Mouse (Mus musculus): ENCODE data around the gene Ccpg1. TPM values are rescaled to one million over a fixed set of nuclear protein-coding genes. Genes with fewer than 3 reads are reported as not detected.

Ccpg1 gene
- total RNA-seq, 4 experiments from 2014 or later: 88.1 to 113 (median 97.9) TPM

DNA sequence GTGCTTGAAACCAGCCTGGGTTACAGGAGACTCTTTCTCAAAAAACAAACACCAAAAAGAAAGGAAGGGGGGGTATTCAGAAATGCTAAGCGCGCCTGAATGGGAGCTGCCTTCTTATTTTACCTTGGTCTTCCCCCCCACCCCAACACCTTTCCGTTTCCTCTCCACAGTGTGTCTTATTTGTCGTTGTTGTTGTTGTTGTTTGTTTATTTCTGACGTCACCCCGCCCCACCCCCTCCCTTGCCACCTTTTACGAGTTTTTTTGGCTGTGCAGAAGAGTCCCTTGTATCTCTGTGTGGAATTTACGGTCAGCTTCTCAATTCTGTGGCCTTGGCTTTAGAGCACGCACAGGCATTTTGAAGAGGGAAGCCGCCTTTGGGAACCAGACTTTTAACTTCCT, 60.5 kb downstream of the Ccpg1 start:
- DNase-seq (ENCODE audit: low spot score): no peak

DNA sequence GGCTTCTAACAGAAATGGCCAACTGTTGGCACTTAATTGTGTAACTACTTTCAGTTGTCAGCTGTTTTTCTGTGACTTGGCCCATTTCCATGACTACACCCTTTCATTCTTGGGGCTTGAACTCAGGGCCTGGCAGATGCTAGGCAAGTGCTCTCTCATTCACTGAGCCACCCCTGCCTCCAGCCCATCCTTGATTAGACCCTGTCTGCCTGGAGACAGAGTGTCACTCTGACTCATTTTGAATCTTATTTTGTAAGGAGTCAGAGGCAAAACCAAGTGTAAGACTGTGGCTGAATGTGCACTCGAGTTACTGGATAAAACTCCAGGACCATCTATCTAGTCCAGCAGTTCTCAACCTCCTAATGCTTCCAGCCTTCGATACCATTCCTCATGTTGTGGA, 62.7 kb downstream of the Ccpg1 start:
- DNase-seq (ENCODE audit: low spot score): no peak

DNA sequence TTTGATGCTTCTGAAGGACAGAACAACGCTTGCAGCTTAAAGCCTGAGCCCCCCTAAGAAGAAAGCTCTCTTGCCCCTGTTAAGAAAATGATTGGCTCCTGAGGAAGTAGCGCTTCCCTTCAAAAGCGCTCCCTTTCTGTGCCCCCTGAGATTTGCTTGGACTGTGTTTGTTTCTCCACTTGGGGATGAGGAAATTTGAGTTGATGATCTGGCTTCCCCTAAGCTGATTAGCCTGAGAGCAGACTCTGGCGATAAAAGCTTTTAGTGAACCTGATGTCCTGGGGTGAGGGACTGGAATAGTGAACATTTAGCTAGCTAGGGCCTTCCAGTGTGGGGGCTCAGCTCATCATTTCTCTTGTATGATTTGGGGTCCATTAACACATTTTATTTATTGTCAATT, 63.7 kb downstream of the Ccpg1 start:
- no peak for DNase-seq (ENCODE audit: low spot score)

DNA sequence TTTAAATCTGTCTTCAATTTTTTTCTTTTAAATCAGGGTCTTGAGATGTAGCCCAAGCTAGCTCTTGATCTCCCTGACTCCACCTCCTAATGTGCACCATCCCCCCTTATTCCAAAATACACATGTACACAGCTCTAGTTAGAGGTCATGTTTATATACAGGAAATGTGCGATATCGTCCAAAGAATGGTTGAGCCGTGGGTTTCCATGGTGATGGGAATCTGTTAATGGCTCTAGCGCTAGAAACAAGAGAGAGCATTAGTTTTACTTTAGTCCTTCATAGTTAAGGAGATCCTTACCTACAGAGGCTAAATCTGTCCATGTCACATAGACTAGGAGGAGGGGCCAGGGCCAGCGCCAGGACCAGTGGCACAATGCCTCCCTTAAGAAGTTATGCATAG, 64.6 kb downstream of the Ccpg1 start:
- DNase-seq (ENCODE audit: low spot score): no peak

DNA sequence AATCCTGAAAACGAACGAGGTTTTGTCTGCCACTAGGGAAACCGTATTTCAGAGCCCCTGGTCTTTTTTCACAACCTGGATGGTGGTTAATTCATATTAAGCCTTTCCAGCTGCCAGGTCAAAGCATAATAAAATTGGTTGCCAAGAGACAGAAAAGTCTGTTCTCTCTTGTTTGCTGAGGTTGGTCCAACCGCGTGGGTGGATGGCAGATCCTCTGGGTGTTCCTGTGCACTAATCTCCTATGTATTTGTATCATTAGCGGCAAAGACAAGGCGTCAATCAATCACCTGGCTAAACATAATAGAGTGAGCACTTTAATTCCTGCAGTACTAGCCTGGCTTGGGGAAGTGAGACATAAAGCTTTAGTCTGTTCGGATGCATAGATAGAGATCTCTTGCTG, 65.4 kb downstream of the Ccpg1 start:
- DNase-seq (ENCODE audit: low spot score): no peak

DNA sequence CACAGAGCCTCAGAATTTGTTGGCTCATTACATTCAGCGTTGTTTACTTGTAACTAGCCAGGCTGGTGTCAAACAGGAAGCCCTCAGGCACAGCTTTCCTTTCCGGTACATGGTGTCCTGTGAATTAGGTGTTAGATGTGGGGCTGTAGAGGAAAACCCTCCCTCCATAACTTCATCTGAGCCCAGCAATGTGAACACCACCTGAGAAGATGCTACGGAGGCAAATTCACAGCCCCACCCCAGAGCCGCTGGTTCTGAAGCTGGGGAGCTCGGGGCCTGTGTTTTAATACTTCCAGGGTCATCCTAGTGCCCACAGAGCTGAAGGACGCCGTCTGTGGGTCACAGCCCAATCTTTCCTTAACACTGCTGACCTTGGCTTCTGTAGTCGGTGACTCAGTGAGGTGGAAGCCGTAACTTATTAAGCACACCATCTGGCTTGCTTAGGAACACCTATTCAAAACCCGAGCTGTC, 70.2 kb downstream of the Ccpg1 start:
- DNase-seq (ENCODE audit: low spot score): peak; percentile 56

DNA sequence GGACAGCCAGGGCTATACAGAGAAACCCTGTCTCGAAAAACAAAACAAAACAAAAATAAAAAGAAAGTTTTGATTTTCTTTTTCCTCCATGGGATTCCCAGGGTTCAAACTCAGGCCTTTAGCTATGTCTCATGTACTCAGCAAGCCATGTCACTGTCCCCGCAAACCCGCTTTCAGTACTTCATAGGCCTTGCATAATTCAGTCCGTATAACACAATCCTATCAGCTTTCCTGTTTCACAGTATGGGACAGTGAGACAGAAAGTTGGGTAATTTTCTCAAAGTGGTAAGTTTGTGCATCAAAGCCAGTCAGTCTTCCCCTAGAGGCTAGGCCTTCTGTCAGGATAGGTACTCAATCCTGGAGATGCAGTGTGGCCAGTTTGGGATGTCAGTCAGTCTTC, 74.0 kb downstream of the Ccpg1 start:
- no peak for DNase-seq (ENCODE audit: low spot score)

DNA sequence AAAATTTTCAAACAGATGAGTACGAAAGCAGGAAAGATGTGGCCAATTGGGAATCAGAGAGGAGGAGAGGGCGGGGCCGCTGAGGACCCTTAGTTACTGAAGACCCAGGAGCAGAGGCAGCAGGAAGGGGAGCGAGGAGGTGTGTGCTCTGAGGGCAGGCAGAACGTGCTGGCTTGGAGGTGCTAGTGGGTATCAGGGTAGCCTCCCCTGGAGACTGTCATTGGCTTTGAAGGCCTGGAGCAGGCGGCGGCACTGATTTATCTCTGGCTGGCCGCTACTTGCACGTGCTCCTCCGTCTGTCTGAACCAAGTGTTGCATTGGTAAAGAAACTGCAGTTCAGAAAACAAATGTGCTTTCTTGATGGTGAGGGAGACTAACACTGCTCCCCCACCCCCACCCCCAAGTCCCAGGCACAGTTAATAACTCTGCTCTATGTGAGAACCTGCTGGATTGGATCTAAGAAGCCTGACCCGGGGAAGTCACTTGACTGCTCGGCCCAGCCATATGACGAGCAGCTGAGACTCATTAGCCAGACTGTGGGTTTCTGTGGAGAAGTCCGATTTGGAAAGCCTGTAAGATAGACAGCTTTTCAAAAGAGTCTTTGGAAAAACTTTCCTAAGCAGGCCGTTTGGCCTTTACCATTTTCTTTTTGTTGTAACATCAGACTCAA, 78.5 kb downstream of the Ccpg1 start:
- no peak for DNase-seq (ENCODE audit: low spot score)

Small RNA genes lying within 50 kb of the gene (microRNA-seq; reads per million reads assigned to microRNA genes)
- not detected for gene Gm27353

Other genes starting within 250 kb of the Ccpg1 start
- gene Prtg, start 178.6 kb upstream of the Ccpg1 start, total RNA-seq (2022): under 1 TPM in 3 of 4 experiments, not detected in 1; 0.06 to 0.17 (median 0.12) TPM
- 10 to 100 TPM; 12.9 to 16.4 (median 14.2) TPM for gene Pygo1, start 59.8 kb upstream of the Ccpg1 start, total RNA-seq (2022)
- gene Dyx1c1, start 26.6 kb upstream of the Ccpg1 start, total RNA-seq (2022): under 1 TPM; 0.41 to 0.72 (median 0.56) TPM
- gene Gm44503, start 26.6 kb upstream of the Ccpg1 start, total RNA-seq (2022): not detected
- gene Ccpg1os, start within 50 bp of the Ccpg1 start, total RNA-seq (2022): 1 to 10 TPM; 6.4 to 7.9 (median 7.6) TPM
- gene Pigb, start 54.9 kb downstream of the Ccpg1 start, total RNA-seq (2022): 1 to 10 TPM; 1.9 to 3.3 (median 2.6) TPM
- gene Rab27a, start 59.4 kb downstream of the Ccpg1 start, total RNA-seq (2022): 1 to 10 TPM; 4.3 to 7.0 (median 5.1) TPM
- not detected for gene Khdc3, start 116.4 kb downstream of the Ccpg1 start, total RNA-seq (2022)
- gene Gm20509, start 117.0 kb downstream of the Ccpg1 start, total RNA-seq (2022): not detected
- 10 to 100 TPM; 47.4 to 55.9 (median 49.5) TPM for gene Rsl24d1, start 128.0 kb downstream of the Ccpg1 start, total RNA-seq (2022)

Data from heart, adult 8-10 months (tissue).